Mouse (Mus musculus): ENCODE measurements at regions not wholly inside any gene's neighbourhood (a gene's known extent, or its start where the extent isn't known, plus 50 kb on each side); places are given as distances from the start of the nearest gene placed in this dataset.

DNA sequence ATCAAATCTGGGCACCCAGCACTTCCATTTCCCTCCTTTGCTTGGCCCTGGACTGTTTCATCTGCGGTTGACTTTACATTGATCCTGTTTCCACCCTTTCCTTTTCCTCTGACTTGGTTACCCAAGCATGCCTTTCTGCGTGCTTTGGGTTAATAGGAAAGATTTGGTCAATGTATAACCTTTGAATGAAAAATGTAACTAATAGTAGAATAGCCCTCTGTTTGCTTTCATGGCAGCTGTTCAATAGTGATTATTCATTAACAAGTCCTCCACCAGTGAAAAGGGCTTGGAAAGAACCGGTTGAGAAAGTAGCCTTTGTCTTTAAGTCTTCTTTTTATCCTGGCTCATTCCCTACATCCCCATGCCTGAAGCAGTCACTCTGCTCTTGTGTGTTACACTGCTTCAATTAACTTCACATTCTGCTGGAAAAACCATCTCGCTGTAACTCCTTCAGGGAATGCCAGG, 76.4 kb upstream of the Speer4f2 start:
- TF ChIP-seq USF1 (IDR thresholded peaks at IDR 0.05; ENCODE audit: low read depth) (no peak), CTCF (IDR thresholded peaks at IDR 0.05; ENCODE audit: control insufficient read depth, insufficient read depth, insufficient read length) (no peak)
